Mouse (Mus musculus) cerebellum, adult (tissue): ENCODE measurements around the gene D630045J12Rik.

Source experiments
- ATAC-seq: cut with Nextera tagmentation; 2 replicates; pipeline ENCODE4 v1.9.2; 2017; ENCODE audit warnings: mild to moderate bottlenecking, moderate library complexity, mixed read lengths; ENCODE audit not compliant: insufficient number of reproducible peaks, low FRiP score, low TSS enrichment

The D630045J12Rik gene

GRCm38 (mm10) chr6:38196266-38197189 lies 57.3 kb downstream of the D630045J12Rik start:
- peak; percentile 81 for ATAC-seq

- no peak for ATAC-seq
Observed at GRCm38 (mm10) chr6:38195306-38195705, 58.5 kb downstream of the D630045J12Rik start.

GRCm38 (mm10) chr6:38194046-38194445 lies 59.8 kb downstream of the D630045J12Rik start:
- no peak for ATAC-seq

- no peak for ATAC-seq
Observed at GRCm38 (mm10) chr6:38192952-38193351, 60.9 kb downstream of the D630045J12Rik start.

GRCm38 (mm10) chr6:38186312-38186950 lies 67.4 kb downstream of the D630045J12Rik start:
- no peak for ATAC-seq

- ATAC-seq, result no peak
Observed at GRCm38 (mm10) chr6:38184791-38185190, 69.0 kb downstream of the D630045J12Rik start.

- no peak for ATAC-seq
Observed at GRCm38 (mm10) chr6:38181756-38182318, 72.0 kb downstream of the D630045J12Rik start.

- no peak for ATAC-seq
Observed at GRCm38 (mm10) chr6:38180669-38181068, 73.1 kb downstream of the D630045J12Rik start.

GRCm38 (mm10) chr6:38165385-38165784 lies 88.4 kb downstream of the D630045J12Rik start:
- no peak for ATAC-seq

- no peak for ATAC-seq
Observed at GRCm38 (mm10) chr6:38164705-38165104, 89.1 kb downstream of the D630045J12Rik start.

GRCm38 (mm10) chr6:38162825-38163504 lies 90.8 kb downstream of the D630045J12Rik start:
- no peak for ATAC-seq

GRCm38 (mm10) chr6:38160556-38160955 lies 93.3 kb downstream of the D630045J12Rik start:
- no peak; the same call in 1 of the 2 replicates for ATAC-seq

GRCm38 (mm10) chr6:38160102-38160501 lies 93.7 kb downstream of the D630045J12Rik start:
- ATAC-seq, result peak; percentile 92

GRCm38 (mm10) chr6:38159576-38159975 lies 94.2 kb downstream of the D630045J12Rik start:
- ATAC-seq, result no peak

GRCm38 (mm10) chr6:38157925-38158324 lies 95.9 kb downstream of the D630045J12Rik start:
- ATAC-seq, result no peak

- no peak for ATAC-seq
Observed at GRCm38 (mm10) chr6:38156204-38156603, 97.6 kb downstream of the D630045J12Rik start.

GRCm38 (mm10) chr6:38152305-38152704 lies 101.5 kb downstream of the D630045J12Rik start:
- ATAC-seq, result no peak

- no peak for ATAC-seq
Observed at GRCm38 (mm10) chr6:38149483-38149882, 104.3 kb downstream of the D630045J12Rik start.

GRCm38 (mm10) chr6:38148626-38149025 lies 105.2 kb downstream of the D630045J12Rik start:
- ATAC-seq, result no peak

GRCm38 (mm10) chr6:38147301-38147700 lies 106.5 kb downstream of the D630045J12Rik start:
- no peak for ATAC-seq
